Mouse (Mus musculus) MN1 (cell line): ENCODE results near the gene Bin2.

ENCODE experiments used
- DNase-seq: peaks from one replicate; pipeline ENCODE4 v3.0.0-alpha.2; 2016; ENCODE audit warnings: low spot score

Gene Bin2

DNA sequence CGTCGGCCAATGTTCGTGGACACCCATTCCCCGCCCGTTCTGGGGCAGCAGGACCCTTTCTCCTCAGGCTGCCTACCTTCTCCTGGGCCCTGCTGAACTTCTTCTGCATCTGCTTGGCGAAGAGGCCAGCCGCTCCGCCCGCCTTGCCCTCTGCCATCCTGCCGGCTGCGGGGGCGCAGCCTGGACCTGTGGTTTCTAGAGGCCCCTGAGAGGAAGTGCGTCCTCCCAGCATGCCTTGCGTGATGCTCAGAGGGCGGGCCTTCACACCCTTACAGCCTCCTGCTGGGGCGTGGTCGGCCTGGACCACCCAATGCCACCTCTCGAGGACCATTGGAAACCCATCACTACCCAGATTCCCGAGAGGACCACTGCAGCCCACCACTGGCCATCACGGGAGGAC is at the start of gene Bin2:
Bin2 (minus strand) TSS at position 217 of the 400 bp plus-strand sequence.
- DNase-seq: no peak

DNA sequence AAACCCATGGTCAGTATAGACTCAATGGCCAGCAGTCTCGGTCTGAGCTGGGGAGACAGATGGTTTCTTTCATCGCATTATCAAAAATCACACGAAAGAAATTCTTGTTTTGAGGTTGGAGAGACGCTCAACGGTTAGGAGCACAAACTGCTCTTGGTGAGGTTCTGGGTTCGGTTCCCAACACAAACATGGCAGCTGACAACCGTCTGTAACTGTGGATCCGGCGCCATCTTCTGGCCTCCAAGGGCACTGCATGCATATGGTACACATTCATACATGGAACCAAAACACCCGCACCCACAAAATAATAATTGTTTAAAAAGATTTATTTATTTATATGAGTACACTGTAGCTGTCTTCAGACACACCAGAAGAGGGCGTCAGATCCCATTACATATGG is 49.2 kb upstream of the Bin2 start:
- no peak for DNase-seq

- DNase-seq: no peak
Measured at GRCm38 (mm10) chr15:100717933-100718332, 48.6 kb upstream of the Bin2 start.

- DNase-seq: peak; percentile 40
Measured at GRCm38 (mm10) chr15:100715399-100715993, 46.1 kb upstream of the Bin2 start.

DNA sequence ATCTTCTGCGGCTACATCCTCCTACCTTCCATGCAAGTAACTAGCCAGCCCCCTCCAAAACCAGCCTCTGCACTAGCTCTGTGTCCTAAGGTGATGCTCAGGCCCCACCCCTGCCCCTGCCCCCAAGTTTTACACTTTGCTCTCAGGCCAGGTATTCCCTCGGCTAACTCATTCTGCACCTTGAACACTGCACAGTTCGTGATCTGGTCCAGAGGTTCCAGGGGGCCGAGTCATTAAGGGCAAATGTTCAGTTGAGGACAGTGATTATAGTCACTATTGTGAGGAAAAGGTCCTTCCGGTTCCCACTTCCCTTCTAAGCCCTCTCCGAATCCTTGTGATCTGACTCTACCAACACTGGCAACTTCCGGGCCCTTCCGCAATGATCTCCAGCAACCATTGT is 45.1 kb upstream of the Bin2 start:
- DNase-seq: no peak

DNA sequence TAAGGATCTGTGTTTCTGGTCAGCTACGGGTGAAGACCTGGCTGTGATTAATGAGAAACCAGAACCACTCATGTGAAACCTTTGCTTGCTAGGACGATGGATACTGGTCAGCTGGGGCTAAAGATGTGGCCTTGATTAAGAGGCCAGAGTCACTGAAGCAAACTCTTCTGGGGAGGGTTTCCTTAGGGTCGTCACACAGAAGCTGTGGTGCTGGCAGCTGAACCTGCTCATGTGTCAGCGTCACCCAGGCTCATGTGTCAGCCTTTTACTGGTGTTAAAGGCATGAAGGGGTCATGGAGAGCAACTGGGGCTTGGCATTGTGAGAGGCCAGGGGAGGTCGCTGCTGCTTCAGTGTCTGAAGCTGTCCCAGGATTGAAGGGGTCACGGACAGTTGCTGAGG is 41.5 kb upstream of the Bin2 start:
- DNase-seq: no peak

- no peak for DNase-seq
Measured at GRCm38 (mm10) chr15:100708433-100709078, 39.2 kb upstream of the Bin2 start.

- DNase-seq: no peak
Measured at GRCm38 (mm10) chr15:100706226-100706625, 36.9 kb upstream of the Bin2 start.

GRCm38 (mm10) chr15:100705376-100705775 is 36.0 kb upstream of the Bin2 start:
- DNase-seq: no peak

GRCm38 (mm10) chr15:100703913-100704312 is 34.6 kb upstream of the Bin2 start:
- no peak for DNase-seq

GRCm38 (mm10) chr15:100701856-100702255 is 32.5 kb upstream of the Bin2 start:
- no peak for DNase-seq

- no peak for DNase-seq
Measured at GRCm38 (mm10) chr15:100701108-100701507, 31.8 kb upstream of the Bin2 start.

DNA sequence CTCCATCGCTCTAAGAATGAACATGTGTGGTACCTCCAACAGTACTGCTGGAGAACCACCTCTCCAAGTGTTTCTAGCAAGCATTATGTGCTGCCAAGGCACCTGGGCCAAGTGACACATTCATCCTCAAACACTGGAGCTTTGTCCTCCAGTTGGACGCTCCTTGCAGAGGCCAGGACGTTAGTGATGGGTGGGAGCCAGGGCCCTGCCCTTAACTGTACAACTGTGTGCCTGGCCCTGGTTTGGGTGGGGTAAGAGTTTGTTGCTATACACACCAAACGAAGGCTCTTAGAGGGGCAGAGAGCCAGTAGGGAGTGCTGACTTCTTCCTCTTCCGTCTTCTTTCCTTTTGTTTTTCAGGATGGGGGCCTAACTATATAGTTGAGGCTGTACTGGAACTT is 31.1 kb upstream of the Bin2 start:
- DNase-seq: no peak

DNA sequence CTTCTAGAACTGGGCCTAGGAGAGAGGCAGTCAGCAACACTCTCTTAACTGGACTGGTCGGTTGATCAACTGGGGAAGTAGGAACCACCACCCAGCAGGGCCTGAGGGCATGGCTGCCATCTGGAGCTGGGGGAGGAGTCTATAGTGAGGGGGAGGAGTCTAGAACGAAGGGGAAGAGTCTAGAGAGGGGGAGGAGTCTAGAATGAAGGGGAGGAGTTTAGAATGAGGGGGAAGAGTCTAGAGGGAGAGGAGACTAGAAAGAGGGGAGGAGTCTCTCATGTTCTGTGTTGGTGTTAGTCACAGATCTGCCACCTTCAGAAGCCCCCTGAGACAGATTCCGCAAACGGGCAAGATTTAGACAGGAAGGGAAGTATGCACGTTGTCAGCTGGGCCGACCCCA is 30.0 kb upstream of the Bin2 start:
- no peak for DNase-seq

- DNase-seq: no peak
Measured at GRCm38 (mm10) chr15:100698078-100698477, 28.7 kb upstream of the Bin2 start.

DNA sequence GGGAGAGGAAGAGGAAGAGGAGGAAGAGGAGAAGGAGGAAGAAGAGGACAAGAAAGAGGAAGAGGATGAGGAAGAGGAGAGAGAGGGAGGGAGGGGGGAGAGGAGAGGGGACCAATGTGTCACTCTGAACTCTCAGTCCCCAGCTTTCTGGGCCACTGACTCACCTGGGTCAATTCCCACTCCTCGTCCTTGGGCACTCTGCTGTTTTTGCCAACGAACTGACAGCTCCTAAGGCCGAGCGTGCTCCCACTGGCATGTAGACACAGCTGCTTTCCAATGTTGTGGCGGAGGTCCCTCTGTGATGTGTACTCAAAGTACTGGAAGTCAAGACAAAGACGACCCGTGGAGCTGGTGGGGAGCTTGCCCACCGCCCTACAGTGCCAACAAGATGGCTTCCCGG is 25.1 kb upstream of the Bin2 start:
- DNase-seq: no peak

DNA sequence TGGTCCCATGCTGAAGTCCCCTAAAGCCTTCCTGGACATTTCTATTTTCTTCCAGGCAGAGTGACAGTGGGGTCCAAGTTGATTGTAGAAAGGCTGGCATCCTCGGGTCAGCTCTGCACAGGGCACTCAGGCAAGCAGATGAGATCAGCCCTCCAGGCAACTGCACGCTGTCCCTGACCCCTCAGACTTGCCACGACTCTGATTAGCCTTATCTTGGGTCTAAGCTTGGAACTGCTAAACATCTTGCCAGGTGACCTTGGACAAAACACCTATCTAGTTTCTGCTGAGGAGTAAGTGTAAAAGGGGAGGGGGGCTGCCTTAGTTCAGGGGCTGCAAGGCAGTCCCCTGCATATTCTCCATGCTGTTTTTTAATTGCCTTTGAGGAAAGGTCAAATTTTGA is 22.6 kb upstream of the Bin2 start:
- no peak for DNase-seq

GRCm38 (mm10) chr15:100687430-100687971 is 18.1 kb upstream of the Bin2 start, which contains the start of gene Cela1:
Gene Cela1 (minus strand): TSS chr15:100687921.
- DNase-seq: peak; percentile 93

- peak; percentile 84 for DNase-seq
Measured at GRCm38 (mm10) chr15:100686989-100687388, 17.6 kb upstream of the Bin2 start.

- peak; percentile 55 for DNase-seq
Measured at GRCm38 (mm10) chr15:100686434-100686833, 17.1 kb upstream of the Bin2 start.

DNA sequence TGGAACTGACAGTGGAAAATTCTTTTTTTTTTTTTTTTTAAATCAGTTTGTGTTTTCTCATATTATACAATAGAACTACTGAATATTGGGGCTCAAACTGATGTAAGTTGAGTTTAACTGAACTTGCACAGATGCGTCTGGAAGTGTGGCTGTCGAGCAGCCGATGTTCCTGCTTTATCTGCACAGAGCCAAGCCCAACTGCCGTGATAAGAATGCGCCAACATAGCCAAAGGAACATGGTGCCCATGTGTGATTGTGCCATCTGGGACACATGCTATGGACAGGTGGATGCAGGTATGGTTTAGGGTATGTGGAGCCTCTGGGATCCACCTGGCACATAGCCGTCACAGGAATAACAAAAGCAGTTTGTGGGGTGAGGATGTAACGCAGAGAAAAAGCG is 16.5 kb upstream of the Bin2 start:
- DNase-seq: no peak

DNA sequence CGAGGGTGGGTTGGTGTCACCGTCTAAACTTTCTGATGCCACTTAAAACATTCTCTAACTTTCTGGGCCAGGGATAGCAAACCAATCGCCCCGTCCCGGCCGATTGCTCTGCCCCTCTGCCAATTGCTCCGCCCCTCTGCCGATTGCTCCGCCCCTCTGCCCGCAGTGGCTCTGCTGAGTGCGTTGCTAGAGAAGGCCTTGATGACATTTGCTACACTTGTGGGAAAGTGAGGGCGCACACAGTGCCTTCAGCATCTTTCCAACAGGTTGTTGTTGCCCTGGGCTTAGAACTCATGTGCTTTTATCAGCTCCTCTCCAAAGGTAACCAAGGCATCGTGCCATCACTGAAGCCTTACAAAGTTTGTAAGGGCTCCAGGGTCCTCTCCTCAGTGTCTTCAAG is 15.9 kb upstream of the Bin2 start:
- no peak for DNase-seq

- DNase-seq: no peak
Measured at GRCm38 (mm10) chr15:100684450-100684849, 15.1 kb upstream of the Bin2 start.

- peak; percentile 97 for DNase-seq
Measured at GRCm38 (mm10) chr15:100683041-100683440, 13.7 kb upstream of the Bin2 start.
